Mouse (Mus musculus) forebrain, embryonic 16.5 days (tissue): ENCODE measurements at regions not wholly inside any gene's neighbourhood (a gene's known extent, or its start where the extent isn't known, plus 50 kb on each side); places are given as distances from the start of the nearest gene placed in this dataset.
"Not testable (repeated sequence)": the region's sequence is repeated elsewhere in the genome, so short reads cannot be mapped to it uniquely, and the experiment has no call there.

Experiments used
- ATAC-seq: fragments of 200-750 bp; cut with Nextera tagmentation; 2 replicates; pipeline ENCODE4 v1.8.0; 2017; ENCODE audit warnings: mild to moderate bottlenecking, moderate library complexity
- H3K27ac ChIP-seq: fragments of 300-500 bp; sonication (generic); 2 replicates; pipeline ENCODE4 v1.5.1; 2014; ENCODE audit warnings: low read length, control low read depth
- H3K27me3 ChIP-seq: fragments of 300-500 bp; sonication (generic); replicated peaks from 2 replicates; pipeline ENCODE4 v1.6.1; 2014; ENCODE audit warnings: low read length; ENCODE audit not compliant: control insufficient read depth, insufficient read depth
- H3K36me3 ChIP-seq: fragments of 300-500 bp; sonication (generic); 2 replicates; pipeline ENCODE4 v1.6.1; 2014; ENCODE audit not compliant: control insufficient read depth, insufficient read depth
- H3K4me1 ChIP-seq: fragments of 300-500 bp; sonication (generic); replicated peaks from 2 replicates; pipeline ENCODE4 v1.6.1; 2014; ENCODE audit warnings: low read length; ENCODE audit not compliant: control insufficient read depth, insufficient read depth
- H3K4me2 ChIP-seq: fragments of 300-500 bp; sonication (generic); 2 replicates; pipeline ENCODE4 v1.6.1; 2014; ENCODE audit warnings: mild to moderate bottlenecking, low read length, control low read depth
- H3K4me3 ChIP-seq: fragments of 300-500 bp; sonication (generic); replicated peaks from 2 replicates; pipeline ENCODE4 v1.5.1; 2014; ENCODE audit warnings: mild to moderate bottlenecking, low read length, control low read depth
- H3K9ac ChIP-seq: fragments of 300-500 bp; sonication (generic); replicated peaks from 2 replicates; pipeline ENCODE4 v1.6.1; 2014; ENCODE audit warnings: low read depth, low read length, control low read depth
- H3K9me3 ChIP-seq: fragments of 300-500 bp; sonication (generic); 2 replicates; pipeline ENCODE4 v1.6.1; 2016; ENCODE audit warnings: low read length; ENCODE audit not compliant: control insufficient read depth
- WGBS: fragments of 180-500 bp; shearing (Covaris S2); extraction: QIAGEN DNeasy Blood & Tissue Kit; methylation state at CpG from one replicate; pipeline ENCODE4 v1.1.7; 2014; 5-methylcytosine and 5-hydroxymethylcytosine counted together

- Histone ChIP-seq H3K4me3 (no peak overlapping the region), H3K9ac (no peak overlapping the region), H3K27me3 (no peaks in the 10 kb centered on the region), H3K27ac (no peak overlapping the region), H3K36me3 (no peaks in the 10 kb centered on the region), H3K4me1 (no peaks in the 10 kb centered on the region), H3K9me3 (no peaks in the 10 kb centered on the region; the same call in 1 of the 2 replicates), H3K4me2 (no peak overlapping the region)
- 83% methylated on average over 3 of the region's 3 CpGs for WGBS
- ATAC-seq = no peak
Measured at GRCm38 (mm10) chr1:94487062-94487461, 434.7 kb upstream of the Pdcd1 start.

- H3K36me3 ChIP-seq, H3K4me2 ChIP-seq, H3K4me3 ChIP-seq, H3K27ac ChIP-seq, H3K9me3 ChIP-seq, H3K4me1 ChIP-seq, H3K27me3 ChIP-seq, H3K9ac ChIP-seq: not testable (repeated sequence)
- ATAC-seq = peak; percentile 97
- WGBS = 97% methylated on average over 18 of the region's 18 CpGs
Measured at GRCm38 (mm10) chr1:94469834-94470233, 417.5 kb upstream of the Pdcd1 start.

GRCm38 (mm10) chr1:94423731-94424130 lies 371.4 kb upstream of the Pdcd1 start:
- 93% methylated on average over 2 of the region's 2 CpGs for WGBS
- Histone ChIP-seq H3K4me3 (no peak overlapping the region), H3K4me1 (no peaks in the 10 kb centered on the region), H3K9me3 (no peaks in the 10 kb centered on the region), H3K27ac (no peak overlapping the region), H3K36me3 (no peaks in the 10 kb centered on the region), H3K4me2 (no peak overlapping the region), H3K9ac (no peak overlapping the region), H3K27me3 (no peaks in the 10 kb centered on the region)
- no peak for ATAC-seq

GRCm38 (mm10) chr1:94413043-94413442 lies 360.7 kb upstream of the Pdcd1 start:
- H3K36me3 ChIP-seq = no peaks in the 10 kb centered on the region
- 0 out of 2 replicates have a peak overlapping the region, but pooled peaks have one; percentile 3 for H3K4me2 ChIP-seq
- H3K9ac ChIP-seq = no peak overlapping the region
- WGBS = 23% methylated on average over 9 of the region's 9 CpGs
- H3K27me3 ChIP-seq = no peaks in the 10 kb centered on the region
- H3K27ac ChIP-seq = no peak overlapping the region
- 0 out of 2 replicates have a peak, but pooled peaks cover 3% of the 10 kb centered on the region for H3K4me1 ChIP-seq
- H3K4me3 ChIP-seq = no peak overlapping the region
- H3K9me3 ChIP-seq = no peaks in the 10 kb centered on the region
- 0 out of 2 replicates have a peak, but pooled peaks have one; percentile 38 for ATAC-seq

- H3K4me3 ChIP-seq = no peak overlapping the region
- ATAC-seq = no peak
- no peak overlapping the region for H3K27ac ChIP-seq
- WGBS = 81% methylated on average over 1 of the region's 1 CpGs
- H3K9me3 ChIP-seq = no peaks in the 10 kb centered on the region
- no peak overlapping the region for H3K9ac ChIP-seq
- H3K36me3 ChIP-seq = no peaks in the 10 kb centered on the region
- H3K27me3 ChIP-seq = no peaks in the 10 kb centered on the region
- H3K4me1 ChIP-seq = no peaks in the 10 kb centered on the region
- no peak overlapping the region for H3K4me2 ChIP-seq
Measured at GRCm38 (mm10) chr1:94366606-94367005, 314.3 kb upstream of the Pdcd1 start.

- Histone ChIP-seq H3K27me3 (no peaks in the 10 kb centered on the region), H3K4me2 (no peak overlapping the region), H3K4me1 (no peaks in the 10 kb centered on the region), H3K4me3 (no peak overlapping the region), H3K9me3 (no peaks in the 10 kb centered on the region), H3K36me3 (no peaks in the 10 kb centered on the region), H3K27ac (no peak overlapping the region), H3K9ac (no peak overlapping the region)
- no peak for ATAC-seq
- 76% methylated on average over 1 of the region's 1 CpGs for WGBS
Measured at GRCm38 (mm10) chr1:94356996-94357395, 304.6 kb upstream of the Pdcd1 start.

GRCm38 (mm10) chr1:94355873-94356272 lies 303.5 kb upstream of the Pdcd1 start:
- no peaks in the 10 kb centered on the region for H3K4me1 ChIP-seq
- WGBS = 72% methylated on average over 3 of the region's 3 CpGs

GRCm38 (mm10) chr1:94342576-94342975 lies 290.2 kb upstream of the Pdcd1 start:
- Histone ChIP-seq H3K4me2 (no peak overlapping the region), H3K4me3 (no peak overlapping the region), H3K27me3 (no peaks in the 10 kb centered on the region), H3K9ac (no peak overlapping the region), H3K4me1 (no peaks in the 10 kb centered on the region), H3K36me3 (no peaks in the 10 kb centered on the region), H3K9me3 (no peaks in the 10 kb centered on the region), H3K27ac (no peak overlapping the region)
- ATAC-seq = no peak
- WGBS = 97% methylated on average over 2 of the region's 2 CpGs

More at GRCm38 (mm10) chr1:94355873-94356272, 303.5 kb upstream of the Pdcd1 start:
- H3K4me3 ChIP-seq = no peak overlapping the region
- no peaks in the 10 kb centered on the region for H3K27me3 ChIP-seq
- no peaks in the 10 kb centered on the region for H3K9me3 ChIP-seq
- no peaks in the 10 kb centered on the region for H3K36me3 ChIP-seq
- H3K27ac ChIP-seq = no peak overlapping the region
- H3K9ac ChIP-seq = no peak overlapping the region
- no peak overlapping the region for H3K4me2 ChIP-seq
- no peak for ATAC-seq

GRCm38 (mm10) chr1:94341237-94341636 lies 288.9 kb upstream of the Pdcd1 start:
- 76% methylated on average over 3 of the region's 3 CpGs for WGBS
- no peaks in the 10 kb centered on the region for H3K9me3 ChIP-seq
- ATAC-seq = no peak

GRCm38 (mm10) chr1:94318029-94318428 lies 265.7 kb upstream of the Pdcd1 start:
- no peak overlapping the region for H3K9ac ChIP-seq
- H3K4me2 ChIP-seq = no peak overlapping the region
- H3K27ac ChIP-seq = no peak overlapping the region
- ATAC-seq = no peak
- no peaks in the 10 kb centered on the region for H3K9me3 ChIP-seq
- no peaks in the 10 kb centered on the region for H3K27me3 ChIP-seq
- H3K4me1 ChIP-seq = no peaks in the 10 kb centered on the region
- no peaks in the 10 kb centered on the region for H3K36me3 ChIP-seq
- no peak overlapping the region for H3K4me3 ChIP-seq

More at GRCm38 (mm10) chr1:94341237-94341636, 288.9 kb upstream of the Pdcd1 start:
- Histone ChIP-seq H3K36me3 (no peaks in the 10 kb centered on the region), H3K27ac (no peak overlapping the region), H3K9ac (no peak overlapping the region), H3K4me2 (no peak overlapping the region), H3K4me3 (no peak overlapping the region), H3K4me1 (no peaks in the 10 kb centered on the region), H3K27me3 (no peaks in the 10 kb centered on the region)
